Mouse (Mus musculus) monocyte, adult 2 months (primary cell): ENCODE data around the gene Smarca4.
"Not testable (repeated sequence)": the region's sequence is repeated elsewhere in the genome, so short reads cannot be mapped to it uniquely, and the experiment has no call there.

ENCODE experiments used
- DNase-seq, 2 experiments: peaks; one replicate each; pipeline ENCODE4 v3.0.0; 2022; ENCODE audit warnings: low spot score in 2 of 2, low read depth in 1 of 2

Smarca4 gene

DNA sequence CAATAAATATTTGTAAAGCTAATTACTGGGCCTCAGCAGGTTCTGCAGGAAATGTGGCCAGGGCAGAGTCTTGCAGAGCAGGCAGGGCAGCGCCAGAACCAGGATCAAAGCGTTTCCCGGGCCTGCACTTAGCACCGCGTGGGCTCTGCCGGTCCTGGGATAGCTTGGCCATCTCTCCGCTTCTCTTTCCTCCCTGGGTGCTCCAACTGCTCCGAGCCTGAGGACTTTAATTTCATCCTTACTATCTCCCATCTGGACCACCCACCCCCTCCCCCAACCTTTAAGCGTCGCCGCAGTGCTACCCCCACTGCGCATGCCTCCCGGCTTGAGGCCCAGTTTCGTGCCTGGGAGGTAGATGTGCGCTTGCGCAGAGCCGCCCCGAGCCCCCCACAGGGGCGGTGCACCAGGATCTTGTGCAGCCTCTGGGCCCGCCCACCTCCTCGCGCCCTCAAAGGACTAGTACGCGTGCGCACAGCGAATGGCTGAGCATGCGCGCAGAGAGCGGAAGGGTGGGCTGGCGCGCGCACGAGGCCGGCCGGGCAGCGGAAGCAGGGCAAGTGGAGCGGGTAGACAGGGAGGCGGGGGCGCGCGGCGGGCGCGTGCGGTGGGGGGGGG lies at the start of gene Smarca4:
Gene Smarca4, plus strand, starts transcription at position 553 of the 615 bp plus-strand sequence.
- peak; percentile 96 to 98 for DNase-seq

DNA sequence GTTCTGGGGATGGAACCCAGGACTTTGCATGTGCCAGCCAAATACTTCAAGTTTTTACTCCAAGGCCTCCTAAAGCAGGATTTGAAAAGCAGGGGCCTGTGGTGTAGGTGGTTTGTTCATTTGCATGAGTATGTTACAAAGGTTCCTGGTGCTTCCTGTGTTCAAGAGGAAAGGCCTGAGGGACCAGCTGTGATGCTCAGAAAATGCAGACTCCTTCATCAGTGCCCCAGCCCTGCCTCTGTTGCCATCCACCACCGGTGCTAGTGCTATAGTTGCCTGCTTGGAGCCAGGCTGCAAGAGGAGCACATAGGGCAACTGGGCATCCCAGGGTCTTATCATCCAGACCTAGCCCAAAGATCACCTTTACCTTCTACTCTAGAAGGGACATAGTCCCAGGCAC lies 49.4 kb upstream of the Smarca4 start:
- no peak for DNase-seq

DNA sequence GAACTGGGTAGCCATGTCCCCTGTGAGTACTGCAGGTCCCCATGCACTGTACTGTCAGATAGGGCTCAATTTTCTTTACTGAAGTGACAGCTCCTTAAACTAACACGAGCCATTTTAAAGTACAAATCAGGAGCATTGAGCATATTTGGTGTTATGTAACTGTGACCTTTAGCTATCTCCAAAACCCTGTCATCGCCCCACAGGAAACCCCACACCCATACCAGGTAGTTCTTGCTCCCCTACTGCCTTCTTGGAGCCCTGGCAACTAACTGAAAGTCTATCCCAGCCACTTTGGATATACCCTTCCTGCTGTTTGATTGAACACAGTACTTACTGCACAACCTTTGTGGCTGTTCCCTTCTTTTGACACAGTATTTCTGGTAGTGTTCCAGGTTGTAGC lies 48.9 kb upstream of the Smarca4 start:
- DNase-seq: no peak

DNA sequence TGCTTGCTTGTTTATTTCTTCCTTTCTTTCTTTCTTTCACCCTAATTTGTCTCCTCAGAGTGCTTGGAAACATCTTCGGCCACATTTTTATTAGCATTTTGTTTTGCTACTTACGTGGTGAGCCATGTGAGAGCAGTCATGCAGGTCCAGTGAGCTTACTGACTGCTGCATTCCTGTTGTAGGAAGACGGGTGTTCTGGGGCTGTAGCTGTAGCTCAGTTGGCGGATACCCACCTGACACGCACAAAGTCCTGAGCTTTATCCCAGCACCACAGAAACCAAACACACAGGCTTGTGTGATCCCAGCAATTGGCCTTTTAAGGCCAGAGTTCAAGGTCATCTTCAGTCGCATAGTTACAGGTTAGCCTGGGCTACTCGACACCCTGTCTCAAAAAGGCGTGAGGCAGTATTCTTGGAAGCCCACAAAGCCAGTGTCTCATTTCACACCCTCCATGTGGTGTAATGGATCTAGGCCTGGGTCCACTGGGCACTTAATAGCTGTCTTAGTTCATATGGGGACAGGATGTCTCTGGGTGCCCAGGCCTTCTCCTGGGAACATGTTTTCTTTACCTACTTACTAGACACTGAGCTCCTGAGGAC lies 47.2 kb upstream of the Smarca4 start:
- DNase-seq: no peak

DNA sequence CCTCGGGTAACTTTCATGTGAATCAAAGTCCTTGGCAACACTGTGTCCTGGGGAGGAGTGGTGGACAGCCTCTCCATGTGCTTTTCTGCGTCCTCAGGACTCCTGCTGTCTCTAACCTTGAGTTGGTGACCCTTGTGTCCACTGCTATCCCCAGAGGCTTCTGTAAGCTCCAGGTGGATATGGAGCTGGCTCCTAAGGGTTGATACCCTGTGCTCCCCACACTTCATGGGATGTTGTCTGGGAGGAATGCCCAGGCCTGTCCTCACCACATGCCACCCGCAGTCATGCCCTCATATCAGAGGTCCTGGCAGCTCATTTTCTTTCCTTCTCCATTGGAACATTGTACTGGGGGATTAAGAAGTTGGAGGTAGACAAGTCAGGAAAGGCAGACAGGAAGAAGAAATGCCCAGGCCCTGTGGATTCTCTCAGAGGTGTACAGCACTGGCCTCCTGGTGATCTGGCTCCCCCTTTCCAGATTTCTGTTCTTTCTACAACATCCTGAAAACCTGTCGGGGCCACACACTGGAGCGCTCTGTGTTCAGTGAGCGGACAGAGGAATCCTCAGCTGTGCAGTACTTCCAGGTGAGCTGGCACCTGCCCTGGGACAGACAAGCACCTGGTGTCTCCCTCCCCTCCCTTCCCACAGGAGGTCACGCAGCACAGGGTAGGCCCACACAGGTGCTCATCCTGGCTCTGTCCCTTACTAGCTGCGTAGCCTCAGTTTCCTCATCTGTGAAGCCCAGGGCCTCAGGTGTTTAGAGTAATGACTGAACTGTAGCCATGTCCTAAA lies 41.8 kb upstream of the Smarca4 start:
- no peak for DNase-seq

DNA sequence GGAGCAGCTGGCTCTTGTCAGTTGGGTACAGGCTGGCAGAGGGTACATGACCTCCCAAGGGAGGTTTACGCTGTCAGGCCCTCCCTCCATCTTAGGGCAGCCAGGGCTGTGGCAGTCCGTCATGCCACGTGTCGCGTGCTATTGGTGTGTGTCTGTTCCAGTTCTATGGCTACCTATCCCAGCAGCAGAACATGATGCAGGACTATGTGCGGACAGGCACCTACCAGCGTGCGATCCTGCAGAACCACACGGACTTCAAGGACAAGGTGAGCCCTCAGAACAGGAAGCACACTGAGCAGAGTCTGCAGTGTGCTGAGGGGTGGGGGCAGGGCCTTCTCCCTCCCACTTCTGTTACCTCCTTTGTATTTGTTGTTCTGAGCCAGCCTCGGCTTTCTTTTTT lies 40.7 kb upstream of the Smarca4 start:
- no peak for DNase-seq

DNA sequence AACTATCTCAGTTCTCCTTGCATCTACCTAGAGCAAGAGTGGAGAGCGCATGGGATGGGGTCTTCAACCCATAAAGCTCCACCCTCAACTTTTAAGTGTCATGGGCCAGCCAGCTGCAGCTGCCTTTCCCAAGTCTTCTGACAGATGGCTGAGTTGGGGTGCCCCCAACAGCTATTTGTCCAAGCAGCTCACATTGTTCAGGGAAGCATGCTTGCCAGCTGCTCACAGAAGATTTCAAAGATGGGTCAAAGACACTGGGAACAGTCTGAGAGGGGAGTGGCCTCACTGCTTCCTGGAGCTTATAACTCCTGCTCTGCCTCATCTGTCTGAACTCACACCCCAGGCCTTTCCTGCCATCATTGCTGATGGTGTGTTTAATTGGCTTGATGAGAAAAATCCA lies 39.7 kb upstream of the Smarca4 start:
- no peak for DNase-seq

DNA sequence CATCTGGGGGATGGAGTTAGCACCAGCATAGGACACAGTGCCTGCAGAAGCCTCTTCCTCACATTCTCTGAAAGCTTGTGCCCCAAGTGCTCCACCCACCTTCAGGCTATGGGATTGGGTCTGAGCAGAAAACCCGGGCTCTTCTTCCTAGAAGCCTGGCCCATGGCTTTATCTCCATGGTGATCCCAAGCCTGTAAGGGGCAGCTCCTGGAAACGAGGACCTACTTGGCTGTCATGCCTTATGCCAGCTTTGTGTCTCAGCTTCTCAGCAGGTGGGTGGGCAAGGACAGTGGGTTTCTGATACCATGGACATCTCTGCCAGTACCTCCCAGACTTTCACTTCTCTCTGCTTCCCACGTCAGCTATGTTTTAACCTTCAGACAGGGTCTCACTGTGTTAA lies 37.7 kb upstream of the Smarca4 start:
- DNase-seq: no peak

DNA sequence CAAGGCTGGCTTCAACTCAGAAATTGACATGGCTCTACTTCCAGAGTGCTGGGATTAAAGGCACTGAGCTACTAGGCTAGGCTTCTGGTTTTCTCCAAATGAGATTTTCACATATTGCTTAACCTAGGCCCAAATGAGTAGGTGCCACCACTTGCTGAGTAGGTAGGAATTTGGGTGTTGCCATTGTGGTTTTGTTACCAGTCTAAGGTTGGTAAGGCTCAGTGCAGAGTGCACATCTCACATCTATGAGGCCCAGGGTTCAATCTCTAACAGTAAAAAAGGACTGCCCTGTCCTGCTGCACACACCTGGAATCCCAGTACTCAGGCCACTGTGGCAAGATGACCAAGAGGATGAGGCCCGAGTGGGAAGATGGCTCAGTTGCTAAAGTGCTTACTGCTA lies 30.6 kb upstream of the Smarca4 start:
- no peak for DNase-seq

DNA sequence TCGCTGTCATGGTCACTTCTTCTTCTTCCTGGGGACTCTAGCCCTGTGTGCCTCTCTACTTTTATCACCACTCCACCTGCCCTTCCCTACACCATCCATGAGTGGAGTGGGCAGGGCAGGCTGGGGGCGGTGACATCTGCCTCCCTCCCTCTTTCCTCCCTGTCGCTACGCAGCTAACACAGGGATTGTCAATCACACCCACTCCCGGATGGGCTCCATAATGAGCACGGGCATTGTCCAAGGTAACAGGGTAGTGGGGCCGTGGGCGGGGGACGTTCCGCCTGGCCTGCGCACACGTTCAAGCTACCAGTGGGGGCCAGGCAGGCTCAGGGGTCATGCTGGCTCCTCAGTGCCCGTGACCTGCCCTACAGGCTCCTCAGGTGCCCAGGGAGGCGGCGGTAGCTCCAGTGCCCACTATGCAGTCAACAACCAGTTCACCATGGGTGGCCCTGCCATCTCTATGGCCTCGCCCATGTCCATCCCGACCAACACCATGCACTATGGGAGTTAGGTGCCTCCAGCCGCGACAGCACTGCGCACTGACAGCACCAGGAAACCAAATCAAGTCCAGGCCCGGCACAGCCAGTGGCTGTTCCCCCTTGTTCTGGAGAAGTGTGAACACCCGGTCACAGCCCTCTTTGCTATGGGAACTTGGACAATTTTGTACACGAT lies 28.2 kb upstream of the Smarca4 start:
- DNase-seq: no peak

DNA sequence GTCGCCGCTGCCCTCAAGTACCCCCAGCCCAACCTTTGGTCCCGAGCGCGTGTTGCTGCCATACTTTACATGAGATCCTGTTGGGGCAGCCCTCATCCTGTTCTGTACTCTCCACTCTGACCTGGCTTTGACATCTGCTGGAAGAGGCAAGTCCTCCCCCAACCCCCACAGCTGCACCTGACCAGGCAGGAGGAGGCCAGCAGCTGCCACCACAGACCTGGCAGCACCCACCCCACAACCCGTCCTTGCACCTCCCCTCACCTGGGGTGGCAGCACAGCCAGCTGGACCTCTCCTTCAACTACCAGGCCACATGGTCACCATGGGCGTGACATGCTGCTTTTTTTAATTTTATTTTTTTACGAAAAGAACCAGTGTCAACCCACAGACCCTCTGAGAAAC lies 27.6 kb upstream of the Smarca4 start:
- no peak for DNase-seq

DNA sequence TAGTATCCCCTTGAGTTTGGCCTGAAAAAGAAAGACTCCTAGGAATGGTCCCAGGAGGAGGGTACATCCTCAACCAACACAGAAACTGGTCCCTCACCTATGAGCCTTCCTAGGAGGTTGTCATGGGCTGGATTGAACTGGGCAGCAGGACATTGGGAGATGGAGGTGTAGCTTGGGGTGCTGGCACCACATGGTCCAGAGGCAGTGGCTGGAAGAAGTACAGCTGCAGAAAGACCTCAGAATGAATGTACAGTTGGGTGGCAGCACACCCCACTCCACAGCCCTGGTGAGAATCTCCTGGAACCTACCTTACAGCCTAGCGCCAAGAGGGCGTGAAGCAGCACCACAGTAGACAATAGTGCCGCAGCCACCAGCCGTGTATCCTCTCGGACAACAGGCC lies 26.4 kb upstream of the Smarca4 start:
- no peak for DNase-seq

DNA sequence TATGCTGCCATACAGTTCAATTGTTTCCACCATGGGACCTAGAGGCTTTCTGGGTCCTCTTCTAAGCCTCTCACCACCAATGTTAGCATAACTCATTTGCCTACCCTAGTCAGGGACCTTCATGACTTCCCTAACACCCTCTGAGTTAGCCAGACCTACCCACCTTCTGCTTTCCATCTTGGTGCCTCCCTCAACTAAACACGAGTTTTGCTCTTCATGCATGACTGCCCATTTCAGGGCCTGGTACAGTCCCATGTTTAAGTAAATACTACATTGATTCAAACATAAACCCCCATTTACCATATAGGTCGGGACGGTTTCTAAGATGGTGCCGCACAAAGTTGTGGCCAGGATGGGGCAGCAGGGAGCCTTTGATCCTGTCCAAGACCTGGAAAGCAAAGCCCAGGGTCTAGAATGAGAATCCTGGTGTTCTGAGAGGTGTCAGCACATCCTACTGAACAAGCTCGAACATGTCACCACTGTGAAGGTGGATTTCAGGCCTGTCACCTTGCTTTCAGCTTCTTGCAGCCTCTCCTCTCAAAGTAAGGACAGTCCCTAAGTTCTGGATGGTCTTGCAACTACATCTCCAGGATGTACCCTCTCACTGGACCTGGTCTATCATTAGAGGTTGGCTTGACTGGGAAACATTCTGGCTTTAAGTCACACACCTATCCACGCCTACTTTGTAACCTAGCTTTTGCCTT lies 24.7 kb upstream of the Smarca4 start:
- DNase-seq: no peak

DNA sequence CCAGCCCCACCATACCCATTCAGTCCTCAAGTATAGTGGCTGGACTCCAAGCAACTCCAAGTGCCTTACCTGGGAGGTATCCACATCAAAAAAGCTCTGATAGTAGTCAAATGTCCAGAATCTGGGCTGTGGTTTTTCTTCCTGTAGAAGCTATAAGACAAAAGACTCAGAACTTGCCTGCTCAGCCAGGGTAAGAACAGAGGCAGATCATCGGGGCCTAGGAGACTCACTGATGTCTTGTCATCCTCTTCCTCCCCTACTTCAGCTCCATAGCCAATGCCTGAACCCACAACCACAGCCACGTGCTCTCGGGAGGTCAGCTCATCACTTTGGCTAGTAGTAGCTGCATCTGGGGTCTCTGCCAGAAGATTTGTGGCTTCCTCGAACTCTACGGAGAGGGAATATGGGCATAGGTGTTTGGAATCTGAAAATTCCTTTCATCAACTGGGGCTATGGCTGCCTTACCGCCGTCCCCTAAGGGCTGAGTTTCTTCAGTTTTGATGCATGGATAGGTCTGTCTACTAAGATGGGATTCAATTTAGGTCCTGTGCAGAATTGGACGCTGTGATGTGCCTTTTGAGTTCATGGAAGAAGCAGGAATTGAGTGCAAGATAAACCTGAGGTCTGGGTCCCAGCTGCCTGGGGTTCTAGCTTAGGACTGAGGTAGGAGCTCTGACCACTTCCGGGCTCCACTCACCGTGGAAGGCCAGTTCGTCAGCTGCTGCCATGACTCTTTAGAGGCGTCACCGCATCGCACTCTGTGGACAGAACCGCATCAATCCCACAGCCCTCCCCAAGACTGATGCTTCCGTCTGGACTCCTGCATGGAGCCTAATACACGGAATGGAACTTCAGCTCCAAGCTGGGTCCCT lies 23.9 kb upstream of the Smarca4 start:
- DNase-seq: peak in 1 of 2 experiments; percentile 7

DNA sequence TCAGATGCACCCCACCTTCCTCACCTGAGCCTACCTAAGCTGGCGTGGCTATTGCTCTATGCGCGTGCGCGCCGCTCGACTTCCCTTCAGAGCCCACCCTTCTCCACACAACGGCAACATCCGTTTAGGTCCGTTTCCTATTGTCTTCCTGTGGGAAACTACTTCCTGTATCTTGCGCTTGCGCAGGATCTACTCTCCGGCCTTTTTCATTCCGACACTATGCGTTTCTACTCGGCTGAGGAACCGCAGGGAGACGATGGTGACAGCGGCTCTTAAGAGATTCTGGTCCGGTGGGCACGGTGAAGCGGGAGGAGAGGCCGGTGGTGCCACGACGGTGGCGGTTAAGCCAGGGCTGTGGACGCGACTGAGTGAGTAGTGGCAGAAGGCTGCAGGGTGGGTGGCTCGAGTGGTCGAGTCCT lies 23.3 kb upstream of the Smarca4 start, which contains the start of the genes Timm29 and Yipf2:
Gene Timm29, plus strand, starts transcription at position 20 of the 419 bp plus-strand sequence.
Gene Yipf2, minus strand, starts transcription at position 126 of the 419 bp plus-strand sequence.
- DNase-seq: peak; percentile 75 to 85

DNA sequence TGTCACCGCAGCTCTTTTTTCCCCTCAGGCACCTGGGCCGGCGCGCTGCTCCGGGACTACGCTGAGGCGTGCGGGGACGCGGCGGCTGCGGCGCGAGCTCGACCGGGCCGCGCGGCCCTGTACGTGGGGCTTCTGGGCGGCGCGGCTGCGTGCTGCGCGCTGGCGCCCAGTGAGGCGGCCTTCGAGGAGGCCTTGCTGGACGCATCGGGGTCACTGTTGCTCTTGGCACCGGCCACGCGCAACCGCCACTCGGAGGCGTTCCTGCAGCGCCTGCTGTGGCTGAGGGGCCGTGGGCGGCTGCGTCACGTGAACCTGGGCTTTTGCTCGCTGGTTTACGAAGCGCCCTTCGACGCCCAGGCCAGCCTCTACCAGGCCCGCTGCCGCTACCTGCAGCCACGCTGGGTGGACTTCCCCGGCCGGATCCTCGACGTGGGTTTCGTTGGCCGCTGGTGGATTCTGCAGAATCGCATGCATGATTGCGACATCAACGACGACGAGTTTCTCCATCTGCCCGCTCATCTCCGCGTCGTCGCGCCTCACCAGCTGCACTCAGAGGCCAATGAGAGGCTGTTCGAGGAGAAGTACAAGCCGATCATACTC lies 22.7 kb upstream of the Smarca4 start:
- peak in 1 of 2 experiments; percentile 44 for DNase-seq

DNA sequence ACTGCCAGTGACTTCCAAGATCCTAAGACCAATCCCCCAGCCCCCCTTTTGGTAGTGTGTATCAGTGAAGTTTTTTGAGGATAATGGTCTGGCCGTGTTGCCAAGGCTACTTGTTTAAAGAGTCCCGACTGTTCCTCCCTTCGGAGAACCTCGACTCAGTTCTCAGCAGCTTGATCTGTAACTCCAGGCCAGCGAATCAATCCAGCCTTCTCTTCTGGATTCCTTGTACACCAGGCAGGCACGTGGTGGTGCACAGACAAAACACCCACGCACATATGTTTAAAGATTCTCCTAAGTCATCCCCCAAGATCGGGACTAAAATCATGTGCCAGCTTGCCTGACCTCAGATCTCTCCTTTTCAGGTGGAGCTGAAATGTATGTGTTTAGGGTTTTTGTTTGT lies 21.6 kb upstream of the Smarca4 start:
- DNase-seq: not testable (repeated sequence)

DNA sequence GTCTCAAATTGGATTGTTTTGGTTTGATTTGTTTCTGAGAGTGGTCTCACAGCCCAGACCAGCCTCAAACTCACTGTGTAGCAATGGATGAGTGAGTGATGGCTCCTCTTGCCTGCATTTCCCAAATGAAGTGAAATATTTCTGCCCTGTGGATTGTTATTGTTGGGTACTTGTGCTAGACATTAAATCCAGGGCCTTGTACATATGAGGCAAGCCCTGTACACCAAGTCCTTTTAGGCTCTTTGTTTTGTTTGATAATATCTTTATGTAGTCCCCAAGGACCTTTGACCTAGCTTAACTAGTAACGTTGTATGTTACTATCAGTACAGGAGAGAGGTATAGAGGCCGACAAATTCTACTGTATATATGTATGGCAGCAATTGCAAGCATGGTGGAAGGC lies 21.1 kb upstream of the Smarca4 start:
- DNase-seq: no peak

DNA sequence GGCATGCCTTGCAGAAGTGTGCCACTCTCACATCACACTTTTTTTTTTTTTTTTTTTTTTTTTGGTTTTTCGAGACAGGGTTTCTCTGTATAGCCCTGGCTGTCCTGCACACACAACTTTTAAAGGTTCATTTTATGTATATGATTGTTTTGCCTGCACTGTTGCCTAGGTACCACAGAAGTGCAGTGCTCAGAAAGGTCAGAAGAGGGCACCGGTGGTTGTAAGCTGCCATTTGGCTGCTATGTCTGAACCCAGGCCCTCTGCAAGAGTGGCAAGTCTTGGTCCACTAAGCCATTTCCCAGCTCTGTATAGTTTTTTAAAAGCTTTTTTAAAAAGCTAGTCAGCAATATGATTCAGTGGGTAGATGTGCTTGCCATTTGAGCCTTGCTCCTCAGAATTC lies 17.8 kb upstream of the Smarca4 start:
- DNase-seq: no peak

DNA sequence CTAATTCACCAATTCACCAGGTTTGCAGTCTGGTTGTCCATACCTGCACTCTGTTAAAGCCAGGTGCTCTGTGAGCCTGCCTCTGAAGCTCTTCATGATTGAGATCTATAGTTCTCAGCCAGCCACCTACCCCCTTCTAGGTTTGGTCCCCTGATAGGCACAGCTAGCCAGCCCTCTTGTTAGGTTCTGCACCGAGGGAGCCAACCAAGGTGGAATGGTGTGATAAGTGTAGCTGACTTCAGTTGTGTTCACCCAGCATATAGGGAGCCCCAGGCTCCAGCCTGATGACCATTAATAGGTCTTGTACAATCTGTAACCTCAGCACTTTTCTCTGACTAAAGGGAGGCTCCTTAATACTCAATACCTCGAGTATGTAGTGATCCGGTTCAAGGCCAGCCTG lies 15.8 kb upstream of the Smarca4 start:
- DNase-seq: no peak
